In genomic region chr5:96965029-96965403, GRCm38 (mm10) we compare ENCODE assay signal across 8 mouse cellular contexts. TPM values are rescaled to one million over a fixed set of nuclear protein-coding genes. Genes with fewer than 3 reads are reported as not detected.
DNase-seq lines count a peak whose midpoint lies in the region; ATAC-seq and TF ChIP-seq lines count a peak whose summit lies in the region.

No protein-coding gene starts in this region.

- H3K27ac ChIP-seq in liver, embryonic 11.5 days (ENCODE audit: low read depth, low read length), result no peak overlapping the region
- no peak overlapping the region for H3K27ac ChIP-seq in forebrain, embryonic 13.5 days
- peak overlapping the region; percentile 46 for H3K27ac ChIP-seq in kidney, embryonic 15.5 days
- H3K27ac ChIP-seq in midbrain, postnatal 0 days (ENCODE audit: low read depth, low read length), result no peak overlapping the region

- no peaks in the 10 kb centered on the region for H3K27me3 ChIP-seq in liver, embryonic 11.5 days (replicated peaks; ENCODE audit: control insufficient read depth, insufficient read depth, low read length)
- H3K27me3 ChIP-seq in forebrain, embryonic 13.5 days, result no peaks in the 10 kb centered on the region
- H3K27me3 ChIP-seq in kidney, embryonic 15.5 days, result no peaks in the 10 kb centered on the region
- no peaks in the 10 kb centered on the region for H3K27me3 ChIP-seq in midbrain, postnatal 0 days (ENCODE audit: insufficient read depth, low read length)

- H3K4me1 ChIP-seq in liver, embryonic 11.5 days (replicated peaks; ENCODE audit: control insufficient read depth, insufficient read depth, low read length), result peaks cover 16% of the 10 kb centered on the region
- peaks cover 10% of the 10 kb centered on the region for H3K4me1 ChIP-seq in forebrain, embryonic 13.5 days
- H3K4me1 ChIP-seq in kidney, embryonic 15.5 days, result peaks cover 17% of the 10 kb centered on the region
- no peaks in the 10 kb centered on the region for H3K4me1 ChIP-seq in midbrain, postnatal 0 days (ENCODE audit: insufficient read depth, low read length)

- H3K4me2 ChIP-seq in liver, embryonic 11.5 days, result peak overlapping the region; percentile 60
- peak overlapping the region; percentile 52 for H3K4me2 ChIP-seq in forebrain, embryonic 13.5 days
- peak overlapping the region; percentile 48; the same call in 1 of the 2 replicates for H3K4me2 ChIP-seq in kidney, embryonic 15.5 days
- 0 out of 2 replicates have a peak overlapping the region, but pooled peaks have one; percentile 23 for H3K4me2 ChIP-seq in midbrain, postnatal 0 days (ENCODE audit: low read depth, low read length, poor library complexity, severe bottlenecking)

- no peak for DNase-seq in liver, embryonic 11.5 days (ENCODE audit: low spot score)
- DNase-seq in liver, result no peak
- no peak for DNase-seq in midbrain, postnatal 0 days (ENCODE audit: low spot score)
- DNase-seq in embryo, embryonic 10.5 days (ENCODE audit: low spot score), result no peak
- DNase-seq in gastrocnemius, adult 8-10 months (ENCODE audit: low spot score in 2 of 2), result no peak
- DNase-seq in layer of hippocampus, adult 9-11 months, result no peak

- TF ChIP-seq CTCF in midbrain, postnatal 0 days (IDR thresholded peaks at IDR 0.05), result no peak

- H3K9ac ChIP-seq in liver, embryonic 11.5 days (ENCODE audit: low read depth, low read length), result no peak overlapping the region
- no peak overlapping the region for H3K9ac ChIP-seq in forebrain, embryonic 13.5 days
- no peak overlapping the region for H3K9ac ChIP-seq in kidney, embryonic 15.5 days
- H3K9ac ChIP-seq in midbrain, postnatal 0 days (replicated peaks; ENCODE audit: low read length, poor library complexity, severe bottlenecking), result no peak overlapping the region

- no peaks in the 10 kb centered on the region for H3K9me3 ChIP-seq in liver, embryonic 11.5 days (ENCODE audit: control insufficient read depth, low read length)
- H3K9me3 ChIP-seq in forebrain, embryonic 13.5 days (replicated peaks), result no peaks in the 10 kb centered on the region
- no peaks in the 10 kb centered on the region for H3K9me3 ChIP-seq in kidney, embryonic 15.5 days (replicated peaks)
- no peaks in the 10 kb centered on the region for H3K9me3 ChIP-seq in midbrain, postnatal 0 days (ENCODE audit: low read length)

- no peak for ATAC-seq in liver, embryonic 11.5 days (replicated peaks; ENCODE audit: low FRiP score)
- peak; percentile 60 for ATAC-seq in forebrain, embryonic 13.5 days
- ATAC-seq in kidney, embryonic 15.5 days (replicated peaks; ENCODE audit: low FRiP score), result 0 out of 2 replicates have a peak, but pooled peaks have one; percentile 17
- no peak for ATAC-seq in midbrain, postnatal 0 days (ENCODE audit: low FRiP score)

- H3K4me3 ChIP-seq in liver, embryonic 11.5 days (ENCODE audit: low read depth, low read length), result no peak overlapping the region
- no peak overlapping the region for H3K4me3 ChIP-seq in forebrain, embryonic 13.5 days
- H3K4me3 ChIP-seq in kidney, embryonic 15.5 days (replicated peaks), result no peak overlapping the region
- H3K4me3 ChIP-seq in midbrain, postnatal 0 days (ENCODE audit: low read depth, low read length), result no peak overlapping the region

- WGBS in liver, embryonic 11.5 days, result 73% methylated on average over 2 of the region's 2 CpGs
- 37% methylated on average over 2 of the region's 2 CpGs for WGBS in forebrain, embryonic 13.5 days
- 59% methylated on average over 2 of the region's 2 CpGs for WGBS in kidney, embryonic 15.5 days
- 60% methylated on average over 2 of the region's 2 CpGs for WGBS in midbrain, postnatal 0 days

- no peaks in the 10 kb centered on the region for H3K36me3 ChIP-seq in liver, embryonic 11.5 days (ENCODE audit: control insufficient read depth, insufficient read depth, low read length)
- H3K36me3 ChIP-seq in forebrain, embryonic 13.5 days (ENCODE audit: poor library complexity, severe bottlenecking), result no peaks in the 10 kb centered on the region
- no peaks in the 10 kb centered on the region for H3K36me3 ChIP-seq in kidney, embryonic 15.5 days
- no peaks in the 10 kb centered on the region for H3K36me3 ChIP-seq in midbrain, postnatal 0 days (ENCODE audit: insufficient read depth, low read length)

RNA-seq across cellular contexts. Expression of gene Bmp2k, which starts 32.5 kb away (rescaled TPM):
- 31.1 and 34.5 TPM in 2 replicates for polyA plus RNA-seq in liver, embryonic 11.5 days (2014; fragmentation: Nextera tagmentation; extraction: Ambion mirVana)
- polyA plus RNA-seq in forebrain, embryonic 13.5 days (2015; fragmentation: Nextera tagmentation; extraction: Ambion mirVana), result 7.6 and 9.3 TPM in 2 replicates
- polyA plus RNA-seq in kidney, embryonic 15.5 days (2015; fragmentation: Nextera tagmentation; extraction: Ambion mirVana), result 10.1 and 10.2 TPM in 2 replicates
- 19.4 and 20.8 TPM in 2 replicates for total RNA-seq in midbrain, postnatal 0 days (2014; rRNA removed)
- polyA plus RNA-seq in midbrain, postnatal 0 days (2015; fragmentation: Nextera tagmentation; extraction: Ambion mirVana), result 8.5 and 9.5 TPM in 2 replicates
- total RNA-seq in gastrocnemius, adult 8-10 months (2022), result 10 to 100 TPM; 11.8 to 14.4 (median 13.5) TPM

Comparison
In these comparisons a context has a peak if more than half of its experiments do, and no peak if none do; other contexts are left out.
1. ATAC-seq: peak in forebrain, embryonic 13.5 days (single experiment) and kidney, embryonic 15.5 days (single experiment); none in liver, embryonic 11.5 days (single experiment) and midbrain, postnatal 0 days (single experiment).
2. Peak in every context shown above with its lines, with median percentiles within 50 percentile points of each other: H3K4me2 ChIP-seq.